Mouse (Mus musculus): ENCODE results near the gene Dnal4. TPM values are rescaled to one million over a fixed set of nuclear protein-coding genes. Genes with fewer than 3 reads are reported as not detected.

The Dnal4 gene
- polyA plus RNA-seq, 1 experiment from 2014 or later: 68.7 TPM

DNA sequence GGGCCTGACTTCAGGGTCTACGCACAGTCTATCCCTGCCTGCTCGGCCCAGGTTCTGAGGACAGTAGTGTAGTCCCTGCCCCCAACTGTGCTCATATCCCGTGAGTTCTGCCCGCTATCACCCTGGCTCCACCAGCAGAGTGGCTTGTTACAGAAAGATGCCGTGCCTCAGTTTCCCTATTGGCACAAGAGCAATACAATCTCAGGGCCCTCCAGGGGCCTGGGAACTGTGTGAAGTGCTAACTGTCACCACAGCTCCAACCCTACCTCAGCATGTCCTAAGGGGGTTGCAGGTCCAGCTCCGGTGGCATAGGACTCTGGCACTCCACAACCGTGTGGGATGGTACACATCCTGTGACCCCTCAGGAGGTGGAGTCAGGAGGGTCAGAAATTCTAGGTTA, 19.4 kb upstream of the Dnal4 start:
- peaks cover 4% of the 10 kb centered on the region; the same call in 1 of the 2 replicates for H3K27me3 ChIP-seq
- H3K4me2 ChIP-seq: no peak overlapping the region
- H3K4me3 ChIP-seq: no peak overlapping the region
- H3K27ac ChIP-seq (replicated peaks): no peak overlapping the region
- WGBS: 87% methylated on average over 7 of the region's 7 CpGs
- peaks cover 18% of the 10 kb centered on the region for H3K4me1 ChIP-seq (replicated peaks)
- no peak for ATAC-seq (ENCODE audit: low FRiP score, low read depth)
- no peak overlapping the region for H3K9ac ChIP-seq
- no peaks in the 10 kb centered on the region for H3K9me3 ChIP-seq
- peaks cover 9% of the 10 kb centered on the region; the same call in 1 of the 2 replicates for H3K36me3 ChIP-seq

DNA sequence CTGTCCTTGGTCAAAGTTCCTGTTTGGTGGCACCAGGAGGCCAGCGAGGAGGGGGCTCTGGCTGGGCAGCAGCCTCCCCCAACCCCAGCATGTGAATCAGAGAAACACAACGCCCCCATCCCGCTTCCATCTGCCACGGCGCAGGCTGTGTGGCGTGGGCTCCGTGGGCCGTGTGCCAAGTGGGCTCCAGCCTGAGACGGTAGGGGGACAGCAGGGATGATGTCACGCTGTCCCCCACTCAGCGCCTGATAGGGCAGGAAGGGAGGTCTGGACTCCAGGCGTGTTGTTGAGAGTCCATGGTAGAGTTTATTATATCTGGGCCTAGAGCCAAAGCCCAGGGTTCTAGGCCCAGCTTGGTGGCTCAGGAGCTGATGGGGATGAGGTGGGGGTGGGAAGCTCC, 18.6 kb upstream of the Dnal4 start:
- no peak overlapping the region for H3K4me3 ChIP-seq
- H3K36me3 ChIP-seq: peaks cover 9% of the 10 kb centered on the region; the same call in 1 of the 2 replicates
- H3K4me1 ChIP-seq (replicated peaks): 0 out of 2 replicates have a peak, but pooled peaks cover 10% of the 10 kb centered on the region
- no peak for ATAC-seq (ENCODE audit: low FRiP score, low read depth)
- H3K4me2 ChIP-seq: no peak overlapping the region
- no peak overlapping the region for H3K27ac ChIP-seq (replicated peaks)
- peaks cover 4% of the 10 kb centered on the region; the same call in 1 of the 2 replicates for H3K27me3 ChIP-seq
- H3K9ac ChIP-seq: no peak overlapping the region
- WGBS: 76% methylated on average over 12 of the region's 12 CpGs
- H3K9me3 ChIP-seq: no peaks in the 10 kb centered on the region

DNA sequence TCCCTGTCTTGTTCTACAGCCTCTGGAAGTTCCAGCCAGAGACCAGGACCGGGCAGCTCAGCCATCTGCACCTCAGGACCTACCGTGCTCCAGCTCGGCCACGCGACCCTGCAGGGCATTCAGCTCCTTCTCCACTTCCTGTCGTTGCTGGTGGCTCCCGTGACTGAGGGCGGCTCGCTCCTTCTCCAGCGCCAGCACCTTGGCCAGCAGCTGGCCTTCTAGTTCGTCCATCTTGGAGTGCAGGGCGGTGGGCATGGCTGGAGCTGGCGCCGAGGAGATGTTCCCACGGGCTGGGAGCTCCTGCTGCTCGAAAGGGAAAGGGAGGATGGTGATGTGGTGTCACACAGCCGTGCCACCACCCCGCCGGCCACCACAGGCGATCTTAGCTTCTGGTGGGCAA, 16.5 kb upstream of the Dnal4 start:
- 40% methylated on average over 20 of the region's 20 CpGs for WGBS
- peaks cover 21% of the 10 kb centered on the region for H3K36me3 ChIP-seq
- H3K9ac ChIP-seq: no peak overlapping the region
- no peaks in the 10 kb centered on the region for H3K9me3 ChIP-seq
- no peak overlapping the region for H3K4me2 ChIP-seq
- ATAC-seq (ENCODE audit: low FRiP score, low read depth): no peak
- H3K27me3 ChIP-seq: peaks cover 4% of the 10 kb centered on the region; the same call in 1 of the 2 replicates
- H3K27ac ChIP-seq (replicated peaks): no peak overlapping the region
- H3K4me1 ChIP-seq (replicated peaks): 0 out of 2 replicates have a peak, but pooled peaks cover 5% of the 10 kb centered on the region
- no peak overlapping the region for H3K4me3 ChIP-seq

- H3K27ac ChIP-seq (replicated peaks): no peak overlapping the region
- H3K4me2 ChIP-seq: no peak overlapping the region
- no peaks in the 10 kb centered on the region for H3K9me3 ChIP-seq
- 94% methylated on average over 9 of the region's 9 CpGs for WGBS
- peaks cover 4% of the 10 kb centered on the region; the same call in 1 of the 2 replicates for H3K27me3 ChIP-seq
- 0 out of 2 replicates have a peak, but pooled peaks cover 5% of the 10 kb centered on the region for H3K4me1 ChIP-seq (replicated peaks)
- no peak for ATAC-seq (ENCODE audit: low FRiP score, low read depth)
- H3K36me3 ChIP-seq: peaks cover 22% of the 10 kb centered on the region
- no peak overlapping the region for H3K4me3 ChIP-seq
- H3K9ac ChIP-seq: no peak overlapping the region
These were observed 15.4 kb upstream of the Dnal4 start for GRCm38 (mm10) chr15:79793076-79793475.

DNA sequence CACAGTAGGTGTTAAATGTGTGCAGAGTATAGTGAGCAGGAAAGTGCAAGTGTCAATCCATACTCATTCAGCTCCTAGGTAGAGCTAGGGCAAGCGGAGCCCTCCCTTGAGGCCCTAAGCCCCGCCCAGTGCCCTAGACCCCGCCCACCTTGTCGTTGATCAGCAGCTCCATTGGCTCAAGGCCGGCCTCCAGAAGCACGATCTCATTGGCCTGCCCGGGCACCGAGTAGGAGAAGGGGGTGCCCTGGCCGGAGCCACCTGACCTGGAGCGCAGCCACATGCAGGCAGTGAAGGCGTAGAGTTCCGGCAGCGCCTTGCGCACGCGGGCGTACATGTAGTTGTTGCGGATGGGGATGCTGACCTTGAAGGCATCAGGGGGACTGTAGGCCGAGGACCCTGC, 14.8 kb upstream of the Dnal4 start:
- peaks cover 22% of the 10 kb centered on the region for H3K36me3 ChIP-seq
- ATAC-seq (ENCODE audit: low FRiP score, low read depth): no peak
- H3K9me3 ChIP-seq: no peaks in the 10 kb centered on the region
- no peak overlapping the region for H3K4me2 ChIP-seq
- peaks cover 4% of the 10 kb centered on the region; the same call in 1 of the 2 replicates for H3K27me3 ChIP-seq
- no peak overlapping the region for H3K4me3 ChIP-seq
- WGBS: 20% methylated on average over 19 of the region's 19 CpGs
- no peak overlapping the region for H3K9ac ChIP-seq
- H3K27ac ChIP-seq (replicated peaks): no peak overlapping the region
- H3K4me1 ChIP-seq (replicated peaks): peaks cover 6% of the 10 kb centered on the region; the same call in 1 of the 2 replicates

- WGBS: 10% methylated on average over 12 of the region's 12 CpGs
- Histone ChIP-seq H3K4me1 (replicated peaks) (peaks cover 12% of the 10 kb centered on the region; the same call in 1 of the 2 replicates), H3K9ac (no peak overlapping the region), H3K36me3 (peaks cover 22% of the 10 kb centered on the region), H3K4me3 (no peak overlapping the region), H3K27ac (replicated peaks) (no peak overlapping the region), H3K4me2 (no peak overlapping the region), H3K9me3 (no peaks in the 10 kb centered on the region), H3K27me3 (peaks cover 4% of the 10 kb centered on the region; the same call in 1 of the 2 replicates)
- ATAC-seq (ENCODE audit: low FRiP score, low read depth): no peak
These were observed 13.9 kb upstream of the Dnal4 start for GRCm38 (mm10) chr15:79791502-79791901.

DNA sequence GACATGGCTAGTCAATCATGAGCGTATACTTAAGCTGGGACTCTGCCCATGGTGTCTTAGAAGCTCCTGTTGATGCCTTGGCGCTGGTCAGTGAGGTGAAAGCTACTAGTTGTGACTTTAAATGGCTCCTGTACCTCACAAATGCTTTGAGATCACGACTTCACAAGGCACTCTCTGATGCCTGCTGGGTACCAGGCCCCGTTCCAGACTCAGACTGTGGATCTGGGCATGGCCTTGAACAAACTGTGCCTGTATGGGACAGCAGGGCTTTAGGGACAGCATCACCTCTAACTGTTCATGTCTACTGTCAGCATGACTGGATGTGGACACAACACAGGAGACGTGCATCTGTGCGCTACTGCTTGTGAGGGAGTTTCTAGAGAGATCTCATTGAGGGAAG, 13.3 kb upstream of the Dnal4 start:
- Histone ChIP-seq H3K4me3 (no peak overlapping the region), H3K27me3 (peaks cover 4% of the 10 kb centered on the region; the same call in 1 of the 2 replicates), H3K9me3 (no peaks in the 10 kb centered on the region), H3K4me2 (no peak overlapping the region), H3K27ac (replicated peaks) (no peak overlapping the region), H3K36me3 (peaks cover 22% of the 10 kb centered on the region), H3K9ac (no peak overlapping the region), H3K4me1 (replicated peaks) (peaks cover 7% of the 10 kb centered on the region; the same call in 1 of the 2 replicates)
- ATAC-seq (ENCODE audit: low FRiP score, low read depth): no peak
- 84% methylated on average over 6 of the region's 6 CpGs for WGBS

DNA sequence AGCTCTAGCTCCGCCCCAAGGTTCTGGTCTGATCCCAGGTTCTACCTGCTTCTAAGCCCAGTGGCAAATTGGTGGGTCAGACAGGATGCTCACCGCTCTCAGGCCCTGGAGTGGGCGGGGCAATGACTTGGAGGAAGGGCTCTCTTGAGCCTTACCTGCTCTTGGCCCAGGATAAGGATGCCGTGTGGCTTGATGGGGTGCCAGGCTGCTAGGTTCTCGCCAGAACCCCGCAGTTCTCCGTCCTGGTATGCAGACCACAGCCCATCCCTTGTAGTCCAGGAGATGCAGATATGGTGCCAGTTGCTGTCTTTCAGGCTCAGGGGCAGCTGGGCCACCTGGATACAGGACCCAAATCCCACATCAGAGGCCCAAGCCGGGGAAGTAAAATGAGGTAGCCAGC, 12.5 kb upstream of the Dnal4 start:
- Histone ChIP-seq H3K4me3 (no peak overlapping the region), H3K27ac (replicated peaks) (no peak overlapping the region), H3K9ac (no peak overlapping the region), H3K9me3 (no peaks in the 10 kb centered on the region), H3K4me1 (replicated peaks) (peaks cover 6% of the 10 kb centered on the region; the same call in 1 of the 2 replicates), H3K27me3 (peaks cover 4% of the 10 kb centered on the region; the same call in 1 of the 2 replicates), H3K36me3 (peaks cover 22% of the 10 kb centered on the region), H3K4me2 (no peak overlapping the region)
- ATAC-seq (ENCODE audit: low FRiP score, low read depth): no peak
- WGBS: 53% methylated on average over 8 of the region's 8 CpGs

DNA sequence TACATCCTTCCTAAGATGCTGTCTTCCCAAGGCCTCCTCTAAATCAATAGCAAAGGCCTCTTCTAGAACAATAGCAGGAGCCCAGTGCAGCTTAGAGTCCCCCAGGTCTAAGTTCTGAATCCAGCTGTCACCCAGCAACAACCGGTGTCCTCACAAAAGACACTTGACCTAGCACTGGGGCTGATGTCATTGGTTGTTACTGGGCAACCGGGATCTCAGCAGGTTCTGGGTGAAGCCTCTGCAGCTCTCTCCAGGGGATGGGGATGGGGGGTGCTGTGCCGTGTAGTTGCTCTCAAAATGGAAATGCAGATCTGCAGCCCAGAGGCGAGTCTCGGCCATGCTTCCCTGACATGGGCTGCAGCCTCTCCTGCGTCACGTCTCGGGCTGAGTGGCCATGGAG, 10.2 kb upstream of the Dnal4 start:
- no peak for ATAC-seq (ENCODE audit: low FRiP score, low read depth)
- Histone ChIP-seq H3K4me3 (no peak overlapping the region), H3K9ac (no peak overlapping the region), H3K4me2 (no peak overlapping the region), H3K27ac (replicated peaks) (peak overlapping the region; percentile 14; the same call in 1 of the 2 replicates), H3K9me3 (no peaks in the 10 kb centered on the region), H3K27me3 (peaks cover 3% of the 10 kb centered on the region; the same call in 1 of the 2 replicates), H3K4me1 (replicated peaks) (peaks cover 6% of the 10 kb centered on the region; the same call in 1 of the 2 replicates), H3K36me3 (peaks cover 16% of the 10 kb centered on the region)
- 34% methylated on average over 8 of the region's 8 CpGs for WGBS

DNA sequence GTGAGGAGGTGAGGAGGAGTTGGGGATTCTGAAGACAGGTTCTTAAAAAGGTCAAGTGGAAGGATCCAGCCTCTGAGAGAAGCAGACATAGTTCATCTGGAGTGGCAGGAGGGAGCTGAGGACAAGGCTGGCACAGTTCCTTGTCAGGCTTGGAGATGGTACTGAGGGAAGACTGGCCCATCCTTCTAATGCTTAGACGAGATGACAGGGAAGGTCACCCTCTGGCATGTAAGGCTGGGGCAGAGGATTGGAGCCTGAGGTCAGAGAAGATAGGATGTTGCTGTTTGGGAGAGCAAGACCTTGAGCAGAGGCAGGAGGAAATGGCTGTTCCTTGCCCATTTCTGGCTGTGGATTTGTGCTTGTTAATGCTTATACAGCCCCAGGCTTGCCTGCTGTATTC, 7.4 kb upstream of the Dnal4 start:
- no peak overlapping the region for H3K4me2 ChIP-seq
- no peaks in the 10 kb centered on the region for H3K27me3 ChIP-seq
- no peak overlapping the region for H3K9ac ChIP-seq
- H3K27ac ChIP-seq (replicated peaks): no peak overlapping the region
- 81% methylated on average over 1 of the region's 1 CpGs for WGBS
- peaks cover 7% of the 10 kb centered on the region for H3K36me3 ChIP-seq
- H3K9me3 ChIP-seq: no peaks in the 10 kb centered on the region
- peaks cover 6% of the 10 kb centered on the region; the same call in 1 of the 2 replicates for H3K4me1 ChIP-seq (replicated peaks)
- H3K4me3 ChIP-seq: no peak overlapping the region
- ATAC-seq (ENCODE audit: low FRiP score, low read depth): no peak

DNA sequence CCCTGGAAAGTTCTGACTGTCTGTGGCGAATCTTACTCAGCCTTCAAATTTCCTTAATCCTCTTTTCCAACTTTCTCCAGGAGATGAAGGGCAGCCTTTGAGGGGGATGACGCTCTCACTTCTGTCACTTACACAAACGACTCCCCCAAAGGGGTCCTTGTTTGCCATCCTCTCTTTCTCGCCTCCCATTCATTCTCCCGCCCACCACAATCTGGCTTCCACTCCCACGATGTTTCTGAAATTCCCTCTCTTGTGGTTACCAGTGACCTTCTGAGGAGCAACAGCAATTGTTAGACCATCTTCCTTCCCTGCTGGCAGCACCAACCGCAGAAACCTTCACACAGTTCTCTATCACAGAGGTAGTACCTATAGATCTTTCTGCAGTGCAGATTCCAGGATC, 2.0 kb downstream of the Dnal4 start:
- 74% methylated on average over 7 of the region's 7 CpGs for WGBS
- Histone ChIP-seq H3K4me2 (no peak overlapping the region), H3K9ac (no peak overlapping the region)

GRCm38 (mm10) chr15:79774117-79775027, 3.3 kb downstream of the Dnal4 start:
- WGBS: under 1% methylated on average over 50 of the region's 50 CpGs
- H3K9ac ChIP-seq: peak overlapping the region; percentile 93
- H3K4me3 ChIP-seq: peak overlapping the region; percentile 89
- no peaks in the 10 kb centered on the region for H3K9me3 ChIP-seq
- H3K27me3 ChIP-seq: no peaks in the 10 kb centered on the region
- no peaks in the 10 kb centered on the region for H3K36me3 ChIP-seq
- H3K4me2 ChIP-seq: peak overlapping the region; percentile 75
- ATAC-seq (ENCODE audit: low FRiP score, low read depth): peak; percentile 99
- H3K4me1 ChIP-seq (replicated peaks): peaks cover 40% of the 10 kb centered on the region
- peak overlapping the region; percentile 81 for H3K27ac ChIP-seq (replicated peaks)

More for the DNA sequence above, 2.0 kb downstream of the Dnal4 start:
- H3K9me3 ChIP-seq: no peaks in the 10 kb centered on the region
- H3K36me3 ChIP-seq: no peaks in the 10 kb centered on the region
- no peak for ATAC-seq (ENCODE audit: low FRiP score, low read depth)
- H3K4me1 ChIP-seq (replicated peaks): peaks cover 35% of the 10 kb centered on the region
- H3K27ac ChIP-seq (replicated peaks): no peak overlapping the region
- H3K27me3 ChIP-seq: no peaks in the 10 kb centered on the region
- no peak overlapping the region for H3K4me3 ChIP-seq
